Mouse (Mus musculus): Measurements from ENCODE around the gene Atg10.

The Atg10 gene

GRCm38 (mm10) chr13:91107308-91107946 is 116.3 kb downstream of the Atg10 start:
- DNase-seq, result no peak

GRCm38 (mm10) chr13:91102238-91102637 is 121.5 kb downstream of the Atg10 start:
- DNase-seq, result no peak

GRCm38 (mm10) chr13:91100417-91100816 is 123.4 kb downstream of the Atg10 start:
- no peak for DNase-seq

- DNase-seq, result no peak
Observed at GRCm38 (mm10) chr13:91094851-91095250, 128.9 kb downstream of the Atg10 start.

GRCm38 (mm10) chr13:91094196-91094595 is 129.6 kb downstream of the Atg10 start:
- peak; percentile 16 to 27 for DNase-seq

- no peak for DNase-seq
Observed at GRCm38 (mm10) chr13:91093610-91094009, 130.2 kb downstream of the Atg10 start.

- peak; percentile 27 to 50 for DNase-seq
Observed at GRCm38 (mm10) chr13:91093162-91093561, 130.6 kb downstream of the Atg10 start.

GRCm38 (mm10) chr13:91091731-91092190 is 132.0 kb downstream of the Atg10 start:
- no peak for DNase-seq

GRCm38 (mm10) chr13:91090861-91091730 is 132.7 kb downstream of the Atg10 start:
- no peak for DNase-seq

- DNase-seq, result no peak
Observed at GRCm38 (mm10) chr13:91086361-91086900, 137.3 kb downstream of the Atg10 start.

GRCm38 (mm10) chr13:91072351-91072750 is 151.4 kb downstream of the Atg10 start:
- DNase-seq, result no peak

GRCm38 (mm10) chr13:91060871-91061270 is 162.9 kb downstream of the Atg10 start:
- DNase-seq, result no peak

- DNase-seq, result no peak
Observed at GRCm38 (mm10) chr13:91048171-91048570, 175.6 kb downstream of the Atg10 start.

GRCm38 (mm10) chr13:91046851-91047250 is 176.9 kb downstream of the Atg10 start:
- DNase-seq, result no peak

- DNase-seq, result no peak
Observed at GRCm38 (mm10) chr13:91041236-91041635, 182.5 kb downstream of the Atg10 start.

GRCm38 (mm10) chr13:91040421-91040820 is 183.3 kb downstream of the Atg10 start:
- no peak for DNase-seq

GRCm38 (mm10) chr13:91039201-91039807 is 184.5 kb downstream of the Atg10 start:
- peak; percentile 51 to 77 for DNase-seq

GRCm38 (mm10) chr13:91038636-91039035 is 185.1 kb downstream of the Atg10 start:
- DNase-seq, result no peak

GRCm38 (mm10) chr13:91038034-91038433 is 185.7 kb downstream of the Atg10 start:
- no peak for DNase-seq

- no peak for DNase-seq
Observed at GRCm38 (mm10) chr13:91037405-91037804, 186.4 kb downstream of the Atg10 start.

GRCm38 (mm10) chr13:91031836-91032235 is 191.9 kb downstream of the Atg10 start:
- no peak for DNase-seq

GRCm38 (mm10) chr13:91023447-91023846 is 200.3 kb downstream of the Atg10 start:
- no peak for DNase-seq

GRCm38 (mm10) chr13:91011851-91012250 is 211.9 kb downstream of the Atg10 start:
- no peak for DNase-seq

Measured in lung, postnatal 4 days (tissue).